Mouse (Mus musculus) hematopoietic stem cell, adult 5-6 weeks (primary cell): ENCODE measurements around the gene Ccdc9. TPM values are rescaled to one million over a fixed set of nuclear protein-coding genes. Genes with fewer than 3 reads are reported as not detected.
"Not testable (repeated sequence)": the region's sequence is repeated elsewhere in the genome, so short reads cannot be mapped to it uniquely, and the experiment has no call there.

Experiments
- ATAC-seq, 2 experiments: fragments of 125-278 bp in 1 of 2; replicated peaks in 1 of 2; 2 replicates each; pipeline ENCODE4 v1.8.0; 2016 to 2017; ENCODE audit warnings: inconsistent platforms in 2 of 2, mild to moderate bottlenecking in 2 of 2, moderate number of reproducible peaks in 2 of 2, low read depth in 1 of 2, moderate TSS enrichment in 1 of 2; ENCODE audit not compliant: low FRiP score in 2 of 2, poor library complexity in 2 of 2, severe bottlenecking in 2 of 2, insufficient read depth in 1 of 2, low TSS enrichment in 1 of 2
- total RNA-seq: library from RNA; stranded (forward); fragments of 172-1452, 232-1000 nt; gene quantifications from 2 replicates; pipeline ENCODE4 v1.2.3, GENCODE M21; 2017

The Ccdc9 gene
- total RNA-seq, 1 experiment from 2014 or later = 153 TPM

- peak; percentile 47 to 50 for ATAC-seq
Observed at GRCm38 (mm10) chr7:16310020-16310520, 23.5 kb upstream of the Ccdc9 start.

- peak; percentile 2 to 11; a peak in 2 of 4 replicates for ATAC-seq
Observed at GRCm38 (mm10) chr7:16309318-16310019, 22.9 kb upstream of the Ccdc9 start.

GRCm38 (mm10) chr7:16308555-16309317 is 22.1 kb upstream of the Ccdc9 start:
- peak in 1 of 2 experiments; percentile 19; a peak in 1 of 4 replicates for ATAC-seq

- ATAC-seq = not testable (repeated sequence)
Observed at GRCm38 (mm10) chr7:16308093-16308492, 21.5 kb upstream of the Ccdc9 start, which contains the start of gene Bbc3. Gene Bbc3, plus strand, starts transcription at chr7:16308393.

GRCm38 (mm10) chr7:16307141-16307540 is 20.5 kb upstream of the Ccdc9 start:
- not testable (repeated sequence) for ATAC-seq

- peak; percentile 37 to 46 for ATAC-seq
Observed at GRCm38 (mm10) chr7:16299419-16300035, 12.9 kb upstream of the Ccdc9 start.

- ATAC-seq = no peak
Observed at GRCm38 (mm10) chr7:16298927-16299326, 12.3 kb upstream of the Ccdc9 start.

GRCm38 (mm10) chr7:16297616-16298015 is 11.0 kb upstream of the Ccdc9 start:
- no peak for ATAC-seq

GRCm38 (mm10) chr7:16296766-16297390 is 10.3 kb upstream of the Ccdc9 start:
- peak; percentile 35 to 46 for ATAC-seq

- ATAC-seq = no peak
Observed at GRCm38 (mm10) chr7:16296146-16296545, 9.6 kb upstream of the Ccdc9 start.

- peak; percentile 52 to 54 for ATAC-seq
Observed at GRCm38 (mm10) chr7:16295321-16295900, 8.8 kb upstream of the Ccdc9 start.

- peak; percentile 80 to 81 for ATAC-seq
Observed at GRCm38 (mm10) chr7:16294837-16295236, 8.2 kb upstream of the Ccdc9 start.

GRCm38 (mm10) chr7:16294346-16294745 is 7.8 kb upstream of the Ccdc9 start:
- ATAC-seq = peak; percentile 26 to 38; a peak in 2 of 4 replicates

- no peak for ATAC-seq
Observed at GRCm38 (mm10) chr7:16287791-16288190, 1.2 kb upstream of the Ccdc9 start.

- ATAC-seq = no peak
Observed at GRCm38 (mm10) chr7:16287016-16287415, 421 bp upstream of the Ccdc9 start.

- ATAC-seq = peak; percentile 28 to 30
Observed at GRCm38 (mm10) chr7:16285450-16286025, 1.1 kb downstream of the Ccdc9 start.

- ATAC-seq = no peak
Observed at GRCm38 (mm10) chr7:16284904-16285303, 1.7 kb downstream of the Ccdc9 start.
